Mouse (Mus musculus): ENCODE measurements around the gene Insm2. TPM values are rescaled to one million over a fixed set of nuclear protein-coding genes. Genes with fewer than 3 reads are reported as not detected.

Gene Insm2
- total and polyA plus RNA-seq, 3 experiments: not detected

DNA sequence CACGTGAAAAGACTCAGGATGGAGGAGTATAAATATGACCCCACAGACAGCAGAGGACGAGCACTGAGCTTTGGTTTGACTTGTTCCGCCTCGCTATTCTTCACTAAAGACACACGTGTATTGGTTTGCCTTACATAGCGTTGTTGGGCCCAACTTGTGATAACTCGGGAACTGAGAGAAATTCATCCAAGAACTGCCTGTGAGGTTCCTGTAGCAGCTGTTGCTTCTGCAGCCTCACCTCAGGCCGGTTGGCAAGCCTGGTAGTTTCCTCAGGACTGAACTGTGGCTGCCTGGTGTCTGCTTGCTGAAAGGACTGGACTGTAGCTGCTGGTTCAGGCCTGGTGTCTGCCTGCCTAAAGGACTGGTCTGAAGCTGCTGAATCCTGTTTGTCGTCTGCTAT lies 28.6 kb upstream of the Insm2 start:
- H3K9me3 ChIP-seq (replicated peaks; ENCODE audit: low read length): no peaks in the 10 kb centered on the region
- no peak overlapping the region for H3K9ac ChIP-seq (ENCODE audit: insufficient read depth, low read depth)
- no peak overlapping the region for H3K27ac ChIP-seq (ENCODE audit: insufficient read depth, low read depth)
- no peak overlapping the region for H3K4me3 ChIP-seq (replicated peaks in 1 of 3; ENCODE audit: low read depth in 2 of 3, low read length in 2 of 3, poor library complexity in 1 of 3)
- no peak overlapping the region for H3K4me2 ChIP-seq (ENCODE audit: insufficient read depth, low read depth, poor library complexity, severe bottlenecking)
- no peaks in the 10 kb centered on the region for H3K36me3 ChIP-seq (replicated peaks in 1 of 2; ENCODE audit: control insufficient read depth in 1 of 2, insufficient read depth in 1 of 2, low read length in 1 of 2)
- no peaks in the 10 kb centered on the region for H3K79me2 ChIP-seq (replicated peaks; ENCODE audit: control insufficient read depth, extremely low read depth, insufficient read depth, poor library complexity, severe bottlenecking)
- dilution Hi-C loops (cut with MboI; ENCODE audit: extremely low pct_ligation_motif_present, extremely low pct_unique_long_range_greater_than_20kb, low sequenced_read_pairs) (no loop called here), in situ Hi-C loops (cut with MboI; ENCODE audit: low pct_ligation_motif_present, low pct_unique_long_range_greater_than_20kb, low sequenced_read_pairs) (no loop called here)
- TF ChIP-seq ZMIZ1 (IDR thresholded peaks at IDR 0.05; ENCODE audit: low read depth, low read length): no peak
- no peak for TF ChIP-seq MYC (IDR thresholded peaks at IDR 0.05; ENCODE audit: low read depth, low read length)
- TF ChIP-seq SIN3A (IDR thresholded peaks at IDR 0.05; ENCODE audit: low read length): no peak
- DNase-seq (ENCODE audit: extremely low read depth): no peak
- H3K4me1 ChIP-seq (ENCODE audit: control insufficient read depth in 1 of 2, insufficient read depth in 2 of 2): no peaks in the 10 kb centered on the region
- no peaks in the 10 kb centered on the region for H3K27me3 ChIP-seq (replicated peaks)

DNA sequence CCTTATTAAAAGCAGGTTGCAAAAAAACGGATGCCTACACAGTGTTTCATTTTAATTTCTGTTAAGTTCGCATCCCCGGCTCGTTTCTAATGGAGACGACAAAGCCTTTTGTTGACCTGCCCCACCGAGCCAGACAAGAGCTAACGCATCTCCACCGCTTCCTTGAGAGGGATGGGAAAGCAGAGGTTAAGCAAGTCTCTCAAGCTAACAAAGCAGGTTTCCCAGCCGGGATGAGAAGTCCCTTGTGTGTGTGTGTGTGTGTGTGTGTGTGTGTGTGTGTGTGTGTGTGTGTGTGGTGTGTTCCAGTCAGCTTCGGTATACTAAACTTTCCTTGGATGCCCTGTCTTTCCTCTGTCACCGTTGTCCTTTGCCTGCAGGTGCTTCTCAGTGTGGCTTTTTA lies 28.0 kb upstream of the Insm2 start:
- DNase-seq (ENCODE audit: extremely low read depth): no peak
- in situ Hi-C loops (cut with MboI; ENCODE audit: low pct_ligation_motif_present, low pct_unique_long_range_greater_than_20kb, low sequenced_read_pairs) (no loop called here), dilution Hi-C loops (cut with MboI; ENCODE audit: extremely low pct_ligation_motif_present, extremely low pct_unique_long_range_greater_than_20kb, low sequenced_read_pairs) (no loop called here)
- Histone ChIP-seq H3K36me3 (replicated peaks in 1 of 2; ENCODE audit: control insufficient read depth in 1 of 2, insufficient read depth in 1 of 2, low read length in 1 of 2) (no peaks in the 10 kb centered on the region), H3K4me2 (ENCODE audit: insufficient read depth, low read depth, poor library complexity, severe bottlenecking) (no peak overlapping the region), H3K79me2 (replicated peaks; ENCODE audit: control insufficient read depth, extremely low read depth, insufficient read depth, poor library complexity, severe bottlenecking) (no peaks in the 10 kb centered on the region), H3K4me3 (replicated peaks in 1 of 3; ENCODE audit: low read depth in 2 of 3, low read length in 2 of 3, poor library complexity in 1 of 3) (no peak overlapping the region), H3K9ac (ENCODE audit: insufficient read depth, low read depth) (no peak overlapping the region), H3K4me1 (ENCODE audit: control insufficient read depth in 1 of 2, insufficient read depth in 2 of 2) (no peaks in the 10 kb centered on the region), H3K27ac (ENCODE audit: insufficient read depth, low read depth) (no peak overlapping the region), H3K9me3 (replicated peaks; ENCODE audit: low read length) (no peaks in the 10 kb centered on the region), H3K27me3 (replicated peaks) (no peaks in the 10 kb centered on the region)
- TF ChIP-seq NRF1 (IDR thresholded peaks at IDR 0.05; ENCODE audit: low read depth, low read length) (no peak), KAT2A (IDR thresholded peaks at IDR 0.05; ENCODE audit: insufficient replicate concordance, low read length) (no peak), USF2 (conservative IDR thresholded peaks at IDR 0.05; ENCODE audit: low read depth, low read length) (no peak), EP300 (IDR thresholded peaks at IDR 0.05; ENCODE audit: low read length) (no peak), ELF1 (IDR thresholded peaks at IDR 0.05; ENCODE audit: low read depth, low read length) (no peak), USF1 (IDR thresholded peaks at IDR 0.05; ENCODE audit: low read depth, low read length) (no peak), UBTF (IDR thresholded peaks at IDR 0.05; ENCODE audit: low read depth, low read length) (no peak), JUN (IDR thresholded peaks at IDR 0.05; ENCODE audit: insufficient read depth, low read depth, low read length) (no peak), RCOR1 (conservative IDR thresholded peaks at IDR 0.05; ENCODE audit: low read depth, low read length) (no peak)

DNA sequence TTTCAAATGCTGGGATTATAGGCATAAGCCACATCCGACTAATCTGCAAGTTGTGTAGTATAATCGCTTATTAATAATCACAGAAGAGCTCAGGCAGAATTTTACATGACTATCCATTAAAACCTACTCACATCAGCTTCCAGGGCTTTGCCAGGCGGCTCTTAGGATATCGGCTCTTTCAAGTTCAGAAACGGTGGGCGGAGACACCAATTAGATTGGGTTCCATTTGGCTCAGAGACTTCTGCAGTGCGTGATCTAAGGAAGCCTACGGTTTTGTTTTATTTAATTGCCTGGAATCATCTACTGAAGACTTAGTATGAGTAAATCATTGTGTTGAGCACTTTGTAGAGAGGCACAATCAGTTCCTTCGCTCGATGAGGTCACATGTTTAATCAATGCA lies 27.6 kb upstream of the Insm2 start:
- dilution Hi-C loops (cut with MboI; ENCODE audit: extremely low pct_ligation_motif_present, extremely low pct_unique_long_range_greater_than_20kb, low sequenced_read_pairs): no loop called here

More for the DNA sequence above, 27.6 kb upstream of the Insm2 start:
- H3K27me3 ChIP-seq (replicated peaks): no peaks in the 10 kb centered on the region
- H3K4me1 ChIP-seq (ENCODE audit: control insufficient read depth in 1 of 2, insufficient read depth in 2 of 2): no peaks in the 10 kb centered on the region
- H3K4me3 ChIP-seq (replicated peaks in 1 of 3; ENCODE audit: low read depth in 2 of 3, low read length in 2 of 3, poor library complexity in 1 of 3): no peak overlapping the region
- H3K36me3 ChIP-seq (replicated peaks in 1 of 2; ENCODE audit: control insufficient read depth in 1 of 2, insufficient read depth in 1 of 2, low read length in 1 of 2): no peaks in the 10 kb centered on the region
- no peaks in the 10 kb centered on the region for H3K79me2 ChIP-seq (replicated peaks; ENCODE audit: control insufficient read depth, extremely low read depth, insufficient read depth, poor library complexity, severe bottlenecking)
- H3K27ac ChIP-seq (ENCODE audit: insufficient read depth, low read depth): no peak overlapping the region
- in situ Hi-C loops (cut with MboI; ENCODE audit: low pct_ligation_motif_present, low pct_unique_long_range_greater_than_20kb, low sequenced_read_pairs): no loop called here
- no peak overlapping the region for H3K4me2 ChIP-seq (ENCODE audit: insufficient read depth, low read depth, poor library complexity, severe bottlenecking)
- TF ChIP-seq EP300 (IDR thresholded peaks at IDR 0.05; ENCODE audit: low read length) (no peak), MAX (IDR thresholded peaks at IDR 0.05; ENCODE audit: low read length) (no peak), JUN (IDR thresholded peaks at IDR 0.05; ENCODE audit: insufficient read depth, low read depth, low read length) (no peak), IRF4 (IDR thresholded peaks at IDR 0.05; ENCODE audit: low read depth, low read length) (no peak), JUND (conservative IDR thresholded peaks at IDR 0.05; ENCODE audit: low read depth, low read length) (no peak), BHLHE40 (IDR thresholded peaks at IDR 0.05; ENCODE audit: low read depth, low read length) (no peak), MXI1 (IDR thresholded peaks at IDR 0.05; ENCODE audit: low read depth, low read length) (no peak)
- no peak overlapping the region for H3K9ac ChIP-seq (ENCODE audit: insufficient read depth, low read depth)
- no peaks in the 10 kb centered on the region for H3K9me3 ChIP-seq (replicated peaks; ENCODE audit: low read length)
- DNase-seq (ENCODE audit: extremely low read depth): no peak

All from CH12.LX (cell line).